ENCODE assay signal across 8 mouse cellular contexts in the genomic region with DNA sequence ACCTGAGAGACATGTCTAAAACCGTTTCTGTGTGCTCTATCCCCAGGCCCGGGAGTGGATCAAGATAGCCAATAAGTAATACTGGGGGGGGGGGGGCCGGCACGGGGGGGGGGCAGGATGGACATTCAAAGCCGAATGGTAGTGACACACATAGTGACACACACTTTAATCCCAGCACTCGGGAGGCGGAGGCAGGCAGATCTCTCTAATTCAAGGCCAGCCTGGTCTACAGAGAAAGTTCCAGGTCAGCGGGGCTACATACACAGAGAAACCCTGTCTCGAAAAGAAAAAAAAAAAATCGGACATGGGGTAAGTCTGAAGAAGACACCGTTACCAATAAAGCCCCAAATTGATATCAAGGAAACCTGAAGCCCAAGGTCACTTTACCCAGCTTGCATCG. TPM values are rescaled to one million over a fixed set of nuclear protein-coding genes. Genes with fewer than 3 reads are reported as not detected.
DNase-seq lines count a peak whose midpoint lies in the region; ATAC-seq lines count a peak whose summit lies in the region.

No protein-coding gene starts in this region.

- H3K4me2 ChIP-seq in heart, embryonic 16.5 days (ENCODE audit: low read depth, low read length): peak overlapping the region; percentile 95
- peak overlapping the region; percentile 81; the same call in 1 of the 2 replicates for H3K4me2 ChIP-seq in midbrain, embryonic 13.5 days (replicated peaks)
- H3K4me2 ChIP-seq in midbrain, embryonic 14.5 days (ENCODE audit: low read length): no peak overlapping the region
- peak overlapping the region; percentile 77; the same call in 1 of the 2 replicates for H3K4me2 ChIP-seq in limb, embryonic 11.5 days (ENCODE audit: low read depth, severe bottlenecking)
- H3K4me2 ChIP-seq in stomach, embryonic 16.5 days (ENCODE audit: low read depth, low read length): peak overlapping the region; percentile 76; the same call in 1 of the 2 replicates

- H3K4me3 ChIP-seq in heart, embryonic 16.5 days (ENCODE audit: low read length): peak overlapping the region; percentile 73; the same call in 1 of the 2 replicates
- no peak overlapping the region for H3K4me3 ChIP-seq in midbrain, embryonic 13.5 days (replicated peaks)
- no peak overlapping the region for H3K4me3 ChIP-seq in midbrain, embryonic 14.5 days (replicated peaks; ENCODE audit: low read depth, low read length)
- H3K4me3 ChIP-seq in limb, embryonic 11.5 days (ENCODE audit: low read depth, low read length): no peak overlapping the region; the same call in 1 of the 2 replicates
- H3K4me3 ChIP-seq in stomach, embryonic 16.5 days (replicated peaks; ENCODE audit: low read length): no peak overlapping the region

- no peaks in the 10 kb centered on the region for H3K9me3 ChIP-seq in heart, embryonic 16.5 days (replicated peaks; ENCODE audit: control insufficient read depth, low read length)
- H3K9me3 ChIP-seq in midbrain, embryonic 13.5 days: no peaks in the 10 kb centered on the region
- no peaks in the 10 kb centered on the region for H3K9me3 ChIP-seq in midbrain, embryonic 14.5 days (ENCODE audit: control insufficient read depth, low read length)
- H3K9me3 ChIP-seq in limb, embryonic 11.5 days (ENCODE audit: control insufficient read depth, low read length): no peaks in the 10 kb centered on the region
- no peaks in the 10 kb centered on the region for H3K9me3 ChIP-seq in stomach, embryonic 16.5 days (replicated peaks; ENCODE audit: control insufficient read depth, low read length)

- no peak for ATAC-seq in heart, embryonic 16.5 days (replicated peaks; ENCODE audit: extremely low read depth, insufficient read depth, low FRiP score)
- no peak for ATAC-seq in midbrain, embryonic 13.5 days
- ATAC-seq in midbrain, embryonic 14.5 days (ENCODE audit: low FRiP score, low TSS enrichment): no peak
- ATAC-seq in limb, embryonic 11.5 days (ENCODE audit: insufficient number of reproducible peaks, low FRiP score, low TSS enrichment, low read depth): no peak
- no peak for ATAC-seq in stomach, embryonic 16.5 days (ENCODE audit: insufficient read depth, low FRiP score)

- no peak overlapping the region for H3K27ac ChIP-seq in heart, embryonic 16.5 days (ENCODE audit: low read length)
- no peak overlapping the region for H3K27ac ChIP-seq in midbrain, embryonic 13.5 days
- no peak overlapping the region for H3K27ac ChIP-seq in midbrain, embryonic 14.5 days (replicated peaks; ENCODE audit: low read depth, low read length)
- no peak overlapping the region for H3K27ac ChIP-seq in limb, embryonic 11.5 days (replicated peaks; ENCODE audit: low read depth, low read length)
- no peak overlapping the region for H3K27ac ChIP-seq in stomach, embryonic 16.5 days (ENCODE audit: low read length)

- no peaks in the 10 kb centered on the region for H3K36me3 ChIP-seq in heart, embryonic 16.5 days (ENCODE audit: control insufficient read depth, insufficient read depth)
- no peaks in the 10 kb centered on the region for H3K36me3 ChIP-seq in midbrain, embryonic 13.5 days
- H3K36me3 ChIP-seq in midbrain, embryonic 14.5 days (ENCODE audit: control insufficient read depth, insufficient read depth, low read length): no peaks in the 10 kb centered on the region
- H3K36me3 ChIP-seq in limb, embryonic 11.5 days (ENCODE audit: control insufficient read depth, insufficient read depth, low read length): no peaks in the 10 kb centered on the region
- no peaks in the 10 kb centered on the region; the same call in 1 of the 2 replicates for H3K36me3 ChIP-seq in stomach, embryonic 16.5 days (ENCODE audit: control insufficient read depth, insufficient read depth, low read length)

- peaks cover 17% of the 10 kb centered on the region for H3K27me3 ChIP-seq in heart, embryonic 16.5 days (ENCODE audit: control insufficient read depth, insufficient read depth, low read length)
- peaks cover 48% of the 10 kb centered on the region for H3K27me3 ChIP-seq in midbrain, embryonic 13.5 days
- H3K27me3 ChIP-seq in midbrain, embryonic 14.5 days (ENCODE audit: control insufficient read depth, insufficient read depth, low read length): no peaks in the 10 kb centered on the region
- H3K27me3 ChIP-seq in limb, embryonic 11.5 days (ENCODE audit: control insufficient read depth, insufficient read depth, low read length): no peaks in the 10 kb centered on the region
- no peaks in the 10 kb centered on the region for H3K27me3 ChIP-seq in stomach, embryonic 16.5 days (ENCODE audit: control insufficient read depth, insufficient read depth, low read length)

- H3K4me1 ChIP-seq in heart, embryonic 16.5 days (ENCODE audit: control insufficient read depth, insufficient read depth, low read length): peaks cover 6% of the 10 kb centered on the region
- peaks cover 16% of the 10 kb centered on the region for H3K4me1 ChIP-seq in midbrain, embryonic 13.5 days (replicated peaks)
- H3K4me1 ChIP-seq in midbrain, embryonic 14.5 days (ENCODE audit: control insufficient read depth, insufficient read depth, low read length): peaks cover 7% of the 10 kb centered on the region
- H3K4me1 ChIP-seq in limb, embryonic 11.5 days (ENCODE audit: control insufficient read depth, insufficient read depth, low read length): 0 out of 2 replicates have a peak, but pooled peaks cover 3% of the 10 kb centered on the region
- peaks cover 6% of the 10 kb centered on the region for H3K4me1 ChIP-seq in stomach, embryonic 16.5 days (ENCODE audit: control insufficient read depth, insufficient read depth, low read length)

- WGBS in heart, embryonic 16.5 days: 57% methylated on average over 12 of the region's 12 CpGs
- WGBS in midbrain, embryonic 13.5 days: 59% methylated on average over 12 of the region's 12 CpGs
- WGBS in midbrain, embryonic 14.5 days: 54% methylated on average over 12 of the region's 12 CpGs
- 60% methylated on average over 12 of the region's 12 CpGs for WGBS in limb, embryonic 11.5 days
- 63% methylated on average over 12 of the region's 12 CpGs for WGBS in stomach, embryonic 16.5 days

- intact Hi-C loops in left cerebral cortex, postnatal 10 days (cut with DNase I): no loop called here

- no peak overlapping the region for H3K9ac ChIP-seq in heart, embryonic 16.5 days (ENCODE audit: low read length)
- no peak overlapping the region for H3K9ac ChIP-seq in midbrain, embryonic 13.5 days (replicated peaks)
- H3K9ac ChIP-seq in midbrain, embryonic 14.5 days (replicated peaks; ENCODE audit: low read length): no peak overlapping the region
- H3K9ac ChIP-seq in limb, embryonic 11.5 days (ENCODE audit: low read length): no peak overlapping the region
- no peak overlapping the region for H3K9ac ChIP-seq in stomach, embryonic 16.5 days (ENCODE audit: low read length)

- no peak for DNase-seq in heart, adult 11 months
- no peak for DNase-seq in midbrain, embryonic 14.5 days
- no peak for DNase-seq in limb, embryonic 11.5 days (ENCODE audit: low spot score)
- no peak for DNase-seq in adrenal gland, postnatal 14 days
- DNase-seq in left cerebral cortex, postnatal 10 days (ENCODE audit: extremely low spot score in 1 of 2, low spot score in 2 of 2): no peak

RNA-seq across cellular contexts. Expression of gene Dcxr, which starts 0.5 kb away (rescaled TPM):
- 15.3 and 17.1 TPM in 2 replicates for polyA plus RNA-seq in heart, embryonic 16.5 days (2015; fragmentation: Nextera tagmentation; extraction: Ambion mirVana)
- polyA plus RNA-seq in midbrain, embryonic 13.5 days (2015; fragmentation: Nextera tagmentation; extraction: Ambion mirVana): 6.5 and 7.3 TPM in 2 replicates
- 6.0 and 8.6 TPM in 2 replicates for polyA plus RNA-seq in midbrain, embryonic 14.5 days (2014; fragmentation: Nextera tagmentation; extraction: Ambion mirVana)
- 12.4 and 16.5 TPM in 2 replicates for polyA plus RNA-seq in limb, embryonic 11.5 days (2014; fragmentation: Nextera tagmentation; extraction: Ambion mirVana)
- polyA plus RNA-seq in stomach, embryonic 16.5 days (2015; fragmentation: Nextera tagmentation; extraction: Ambion mirVana): 43.0 and 46.0 TPM in 2 replicates
- 31.8 and 41.9 TPM in 2 replicates for total RNA-seq in adrenal gland, postnatal 14 days (2021)
- 1 to 10 TPM; 5.9 to 6.4 TPM for total RNA-seq in left cerebral cortex, postnatal 10 days (2021)

RNA-seq across cellular contexts. Expression of gene Cbr2, which starts 4.3 kb away (rescaled TPM):
- 54.8 and 59.4 TPM in 2 replicates for polyA plus RNA-seq in heart, embryonic 16.5 days (2015; fragmentation: Nextera tagmentation; extraction: Ambion mirVana)
- 0.32 and 0.38 TPM in 2 replicates for polyA plus RNA-seq in midbrain, embryonic 13.5 days (2015; fragmentation: Nextera tagmentation; extraction: Ambion mirVana)
- polyA plus RNA-seq in midbrain, embryonic 14.5 days (2014; fragmentation: Nextera tagmentation; extraction: Ambion mirVana): 0.51 TPM in 1 of 2 replicates, not detected in the other
- 6.7 and 7.4 TPM in 2 replicates for polyA plus RNA-seq in limb, embryonic 11.5 days (2014; fragmentation: Nextera tagmentation; extraction: Ambion mirVana)
- polyA plus RNA-seq in stomach, embryonic 16.5 days (2015; fragmentation: Nextera tagmentation; extraction: Ambion mirVana): 112 and 150 TPM in 2 replicates
- total RNA-seq in adrenal gland, postnatal 14 days (2021): 7.3 and 10.2 TPM in 2 replicates
- total RNA-seq in left cerebral cortex, postnatal 10 days (2021): 1 to 10 TPM; 3.3 to 3.7 TPM

RNA-seq across cellular contexts. Expression of gene Rac3, which starts 6.3 kb away (rescaled TPM):
- polyA plus RNA-seq in heart, embryonic 16.5 days (2015; fragmentation: Nextera tagmentation; extraction: Ambion mirVana): 8.7 and 10.6 TPM in 2 replicates
- 206 and 218 TPM in 2 replicates for polyA plus RNA-seq in midbrain, embryonic 13.5 days (2015; fragmentation: Nextera tagmentation; extraction: Ambion mirVana)
- 113 and 646 TPM in 2 replicates for polyA plus RNA-seq in midbrain, embryonic 14.5 days (2014; fragmentation: Nextera tagmentation; extraction: Ambion mirVana)
- 7.4 and 12.8 TPM in 2 replicates for polyA plus RNA-seq in limb, embryonic 11.5 days (2014; fragmentation: Nextera tagmentation; extraction: Ambion mirVana)
- polyA plus RNA-seq in stomach, embryonic 16.5 days (2015; fragmentation: Nextera tagmentation; extraction: Ambion mirVana): 34.6 and 35.3 TPM in 2 replicates
- total RNA-seq in adrenal gland, postnatal 14 days (2021): 3.2 and 5.3 TPM in 2 replicates
- 100 to 1,000 TPM; 265 to 293 TPM for total RNA-seq in left cerebral cortex, postnatal 10 days (2021)

RNA-seq across cellular contexts. Expression of gene Lrrc45, which starts 13.8 kb away (rescaled TPM):
- polyA plus RNA-seq in heart, embryonic 16.5 days (2015; fragmentation: Nextera tagmentation; extraction: Ambion mirVana): 34.1 and 34.8 TPM in 2 replicates
- 60.6 and 71.8 TPM in 2 replicates for polyA plus RNA-seq in midbrain, embryonic 13.5 days (2015; fragmentation: Nextera tagmentation; extraction: Ambion mirVana)
- polyA plus RNA-seq in midbrain, embryonic 14.5 days (2014; fragmentation: Nextera tagmentation; extraction: Ambion mirVana): 50.4 and 72.1 TPM in 2 replicates
- polyA plus RNA-seq in limb, embryonic 11.5 days (2014; fragmentation: Nextera tagmentation; extraction: Ambion mirVana): 44.3 and 47.8 TPM in 2 replicates
- polyA plus RNA-seq in stomach, embryonic 16.5 days (2015; fragmentation: Nextera tagmentation; extraction: Ambion mirVana): 59.1 and 62.9 TPM in 2 replicates
- total RNA-seq in adrenal gland, postnatal 14 days (2021): 27.2 and 31.5 TPM in 2 replicates
- total RNA-seq in left cerebral cortex, postnatal 10 days (2021): 10 to 100 TPM; 58.3 to 66.0 TPM

RNA-seq across cellular contexts. Expression of gene Cenpx, which starts 14.0 kb away (rescaled TPM):
- polyA plus RNA-seq in heart, embryonic 16.5 days (2015; fragmentation: Nextera tagmentation; extraction: Ambion mirVana): 107 and 112 TPM in 2 replicates
- polyA plus RNA-seq in midbrain, embryonic 13.5 days (2015; fragmentation: Nextera tagmentation; extraction: Ambion mirVana): 99.9 and 112 TPM in 2 replicates
- 99.1 and 105 TPM in 2 replicates for polyA plus RNA-seq in midbrain, embryonic 14.5 days (2014; fragmentation: Nextera tagmentation; extraction: Ambion mirVana)
- 126 and 127 TPM in 2 replicates for polyA plus RNA-seq in limb, embryonic 11.5 days (2014; fragmentation: Nextera tagmentation; extraction: Ambion mirVana)
- 138 and 153 TPM in 2 replicates for polyA plus RNA-seq in stomach, embryonic 16.5 days (2015; fragmentation: Nextera tagmentation; extraction: Ambion mirVana)
- total RNA-seq in adrenal gland, postnatal 14 days (2021): 46.4 and 52.5 TPM in 2 replicates
- 10 to 100 TPM; 24.5 to 26.0 TPM for total RNA-seq in left cerebral cortex, postnatal 10 days (2021)
